Mouse (Mus musculus) ES-Bruce4 (cell line): Measurements from ENCODE around the gene Rflna.

ENCODE experiments used
- CTCF ChIP-seq: IDR thresholded peaks from one replicate; pipeline ENCODE4 v1.8.1; 2011; ENCODE audit warnings: low read depth, low read length
- EP300 ChIP-seq: IDR thresholded peaks from 2 replicates; pipeline ENCODE4 v1.6.1; 2011; ENCODE audit warnings: low read depth, low read length; ENCODE audit not compliant: insufficient read depth
- POLR2A ChIP-seq: IDR thresholded peaks from one replicate; pipeline ENCODE4 v1.8.1; 2011; ENCODE audit warnings: low read length; ENCODE audit not compliant: insufficient read depth

DNA sequence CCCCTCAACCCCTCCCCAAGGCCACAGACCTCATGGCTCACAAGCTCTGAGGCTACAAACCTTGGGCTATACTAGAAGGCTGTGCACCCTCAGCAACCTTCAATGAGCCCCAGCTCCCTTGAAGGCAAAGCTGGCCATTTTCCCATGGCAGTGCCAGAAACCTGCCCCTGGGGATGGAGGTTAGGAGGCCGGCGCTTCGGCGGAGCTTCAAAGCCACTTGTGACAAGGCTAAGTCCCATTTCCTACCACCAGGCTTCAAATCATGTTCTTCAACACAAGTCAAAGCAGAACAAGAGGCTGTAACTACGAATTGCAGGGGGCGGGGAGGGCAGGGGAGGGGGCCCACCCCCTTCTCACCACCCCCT, 53.3 kb downstream of the Rflna start:
- TF ChIP-seq CTCF, result no peak
- TF ChIP-seq POLR2A, result no peak
- TF ChIP-seq EP300, result no peak
